In the genomic region with DNA sequence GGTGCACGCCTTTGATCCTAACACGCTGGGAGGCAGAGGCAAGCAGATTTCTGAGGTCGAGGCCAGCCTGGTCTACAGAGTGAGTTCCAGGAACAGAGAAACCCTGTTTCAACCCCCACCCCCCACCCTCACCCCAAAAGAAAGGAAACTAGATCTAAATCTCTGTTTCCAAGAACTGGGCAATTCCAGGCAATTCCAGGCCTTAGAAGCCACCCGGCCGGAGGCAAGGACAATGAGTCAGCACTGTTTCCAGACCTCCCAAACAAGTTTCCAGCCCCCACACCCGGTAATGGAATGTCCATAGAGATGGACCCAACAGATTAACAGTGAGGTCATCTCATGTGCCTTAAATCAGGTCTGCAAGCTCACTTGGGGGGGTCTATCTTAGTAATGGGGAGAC, we compare ENCODE assay signal across 14 mouse cellular contexts. TPM values are rescaled to one million over a fixed set of nuclear protein-coding genes. Genes with fewer than 3 reads are reported as not detected.
"Had no signal": no experiment of that assay in that cellular context is flagged by ENCODE, and none has a peak within 500 bp of the region (broad histone marks: within the 10 kb centered on the region; RNA-seq: fewer than 3 reads in every experiment).

No protein-coding gene starts in this region.

- H3K4me3 ChIP-seq: limb, embryonic 13.5 days; midbrain, embryonic 13.5 days; myocyte; neural tube, embryonic 12.5 days had no signal

- H3K27ac ChIP-seq: kidney, postnatal 0 days; liver, embryonic 14.5 days; midbrain, embryonic 13.5 days; neural tube, embryonic 12.5 days; stomach, postnatal 0 days had no signal

- DNase-seq: kidney, adult 18-20 months; kidney, postnatal 4 days; left cerebral cortex, postnatal 4 days; lung, adult 18-20 months; thymus, postnatal 4 days had no signal

- H3K36me3 ChIP-seq: limb, embryonic 13.5 days; midbrain, embryonic 13.5 days; neural tube, embryonic 12.5 days had no signal

- H3K9ac ChIP-seq: limb, embryonic 13.5 days; liver, embryonic 14.5 days; midbrain, embryonic 13.5 days; neural tube, embryonic 12.5 days had no signal

- ATAC-seq: midbrain, embryonic 13.5 days had no signal

- H3K4me2 ChIP-seq: neural tube, embryonic 12.5 days had no signal

- H3K9me3 ChIP-seq: limb, embryonic 13.5 days; midbrain, embryonic 13.5 days; neural tube, embryonic 12.5 days had no signal

- H3K27me3 ChIP-seq: limb, embryonic 13.5 days; midbrain, embryonic 13.5 days; neural tube, embryonic 12.5 days had no signal

RNA-seq across cellular contexts. Expression of gene Calml4, which starts 28.0 kb away (rescaled TPM):
- total RNA-seq: left cerebral cortex, adult 18-20 months; neutrophil, adult 5-6 weeks had no signal
